21 mouse cellular contexts compared by ENCODE assay signal in genomic region chr8:61444358-61444757, GRCm38 (mm10). TPM values are rescaled to one million over a fixed set of nuclear protein-coding genes. Genes with fewer than 3 reads are reported as not detected.
DNase-seq lines count a peak whose midpoint lies in the region; ATAC-seq and TF ChIP-seq lines count a peak whose summit lies in the region.
"Had no signal": no experiment of that assay in that cellular context is flagged by ENCODE, and none has a peak within 500 bp of the region (broad histone marks: within the 10 kb centered on the region; RNA-seq: fewer than 3 reads in every experiment).

No protein-coding gene starts in this region.

- 42% methylated on average over 3 of the region's 3 CpGs for WGBS in hindbrain, embryonic 11.5 days
- WGBS in hindbrain, embryonic 16.5 days, result 23% methylated on average over 3 of the region's 3 CpGs
- 38% methylated on average over 3 of the region's 3 CpGs for whole genome bisulfite sequencing in lung, embryonic 14.5 days
- 20% methylated on average over 3 of the region's 3 CpGs for WGBS in hindbrain, embryonic 14.5 days

- H3K9me3 ChIP-seq in hindbrain, embryonic 11.5 days (ENCODE audit: control insufficient read depth, low read length), result no peaks in the 10 kb centered on the region
- no peaks in the 10 kb centered on the region for H3K9me3 ChIP-seq in hindbrain, embryonic 16.5 days (ENCODE audit: control insufficient read depth, low read length)
- no peaks in the 10 kb centered on the region for H3K9me3 ChIP-seq in lung, embryonic 14.5 days (ENCODE audit: low read depth, low read length)
- no peaks in the 10 kb centered on the region for H3K9me3 ChIP-seq in hindbrain, embryonic 14.5 days (ENCODE audit: control insufficient read depth, low read length)

- TF ChIP-seq CTCF in lung, embryonic 14.5 days (IDR thresholded peaks at IDR 0.05; ENCODE audit: low read depth), result no peak

- H3K27ac ChIP-seq in hindbrain, embryonic 11.5 days (ENCODE audit: low read depth, low read length), result no peak overlapping the region
- no peak overlapping the region for H3K27ac ChIP-seq in hindbrain, embryonic 16.5 days (ENCODE audit: low read depth, low read length)
- H3K27ac ChIP-seq in lung, embryonic 14.5 days (ENCODE audit: low read depth), result no peak overlapping the region
- peak overlapping the region; percentile 24; the same call in 1 of the 2 replicates for H3K27ac ChIP-seq in hindbrain, embryonic 14.5 days
- H3K27ac ChIP-seq: forebrain, embryonic 12.5 days; gastrocnemius, adult 2 months; stomach, postnatal 0 days had no signal

- H3K4me3 ChIP-seq in hindbrain, embryonic 11.5 days (ENCODE audit: low read depth, low read length), result no peak overlapping the region
- H3K4me3 ChIP-seq in hindbrain, embryonic 16.5 days (ENCODE audit: low read length), result no peak overlapping the region
- H3K4me3 ChIP-seq in lung, embryonic 14.5 days (ENCODE audit: low read depth, low read length), result no peak overlapping the region
- no peak overlapping the region for H3K4me3 ChIP-seq in hindbrain, embryonic 14.5 days (replicated peaks; ENCODE audit: low read length)
- H3K4me3 ChIP-seq: forebrain, embryonic 12.5 days; gastrocnemius, adult 2 months; heart, embryonic 12.5 days; megakaryocyte, embryonic 14.5 days; myocyte had no signal

- H3K36me3 ChIP-seq in hindbrain, embryonic 11.5 days (ENCODE audit: control insufficient read depth, insufficient read depth, low read length), result no peaks in the 10 kb centered on the region
- H3K36me3 ChIP-seq in hindbrain, embryonic 16.5 days (ENCODE audit: control insufficient read depth, insufficient read depth, low read length), result no peaks in the 10 kb centered on the region
- H3K36me3 ChIP-seq in lung, embryonic 14.5 days (ENCODE audit: insufficient read depth), result no peaks in the 10 kb centered on the region
- no peaks in the 10 kb centered on the region for H3K36me3 ChIP-seq in hindbrain, embryonic 14.5 days (replicated peaks; ENCODE audit: control insufficient read depth, insufficient read depth)
- H3K36me3 ChIP-seq: forebrain, embryonic 12.5 days; G1E; heart, embryonic 12.5 days had no signal

- H3K4me2 ChIP-seq in hindbrain, embryonic 11.5 days (replicated peaks; ENCODE audit: low read depth, low read length), result no peak overlapping the region
- no peak overlapping the region for H3K4me2 ChIP-seq in hindbrain, embryonic 16.5 days (ENCODE audit: low read length)
- H3K4me2 ChIP-seq in lung, embryonic 14.5 days, result no peak overlapping the region
- H3K4me2 ChIP-seq in hindbrain, embryonic 14.5 days (replicated peaks), result no peak overlapping the region
- H3K4me2 ChIP-seq: forebrain, embryonic 12.5 days; heart, embryonic 12.5 days; liver, embryonic 11.5 days had no signal

- peak; percentile 25; the same call in 1 of the 2 replicates for ATAC-seq in hindbrain, embryonic 11.5 days (ENCODE audit: low FRiP score)
- no peak for ATAC-seq in hindbrain, embryonic 16.5 days
- ATAC-seq in lung, embryonic 14.5 days (ENCODE audit: insufficient read depth), result peak; percentile 71; the same call in 1 of the 2 replicates
- no peak for ATAC-seq in hindbrain, embryonic 14.5 days (ENCODE audit: low FRiP score)
- ATAC-seq: inflammation-experienced regulatory T-cells, adult 6 months had no signal

- DNase-seq in hindbrain, embryonic 11.5 days (ENCODE audit: low spot score), result peak; percentile 23
- peak; percentile 73 for DNase-seq in lung, embryonic 14.5 days
- DNase-seq in lung, postnatal 36 days, result no peak
- DNase-seq in MN1 (ENCODE audit: low spot score), result peak; percentile 63
- DNase-seq in hindbrain, embryonic 14.5 days (ENCODE audit: low spot score), result no peak
- no peak for DNase-seq in cerebellum, adult 18-20 months
- DNase-seq in spleen, adult 18-20 months, result no peak
- DNase-seq: cerebellum, adult 8-10 months; gastrocnemius, adult 2 months; heart, postnatal 14 days; layer of hippocampus, adult 9-11 months; lung, adult 18-20 months had no signal

- no peaks in the 10 kb centered on the region for H3K27me3 ChIP-seq in hindbrain, embryonic 11.5 days (ENCODE audit: control insufficient read depth, insufficient read depth, low read length)
- no peaks in the 10 kb centered on the region for H3K27me3 ChIP-seq in hindbrain, embryonic 16.5 days (replicated peaks; ENCODE audit: control insufficient read depth, insufficient read depth, low read length)
- H3K27me3 ChIP-seq in lung, embryonic 14.5 days (ENCODE audit: insufficient read depth, low read length), result no peaks in the 10 kb centered on the region
- H3K27me3 ChIP-seq in hindbrain, embryonic 14.5 days (ENCODE audit: control insufficient read depth, insufficient read depth, low read length), result no peaks in the 10 kb centered on the region
- H3K27me3 ChIP-seq: forebrain, embryonic 12.5 days; heart, embryonic 12.5 days; megakaryocyte, embryonic 14.5 days had no signal

- H3K9ac ChIP-seq in hindbrain, embryonic 11.5 days (ENCODE audit: low read depth, low read length), result no peak overlapping the region
- no peak overlapping the region for H3K9ac ChIP-seq in hindbrain, embryonic 16.5 days (ENCODE audit: low read depth, low read length)
- no peak overlapping the region for H3K9ac ChIP-seq in lung, embryonic 14.5 days
- no peak overlapping the region for H3K9ac ChIP-seq in hindbrain, embryonic 14.5 days
- H3K9ac ChIP-seq: forebrain, embryonic 12.5 days; heart, embryonic 12.5 days had no signal

- no peaks in the 10 kb centered on the region for H3K4me1 ChIP-seq in hindbrain, embryonic 11.5 days (replicated peaks; ENCODE audit: control insufficient read depth, insufficient read depth, low read length)
- peaks cover 3% of the 10 kb centered on the region for H3K4me1 ChIP-seq in hindbrain, embryonic 16.5 days (ENCODE audit: control insufficient read depth, insufficient read depth, low read depth, low read length)
- H3K4me1 ChIP-seq in lung, embryonic 14.5 days (ENCODE audit: insufficient read depth), result peaks cover 4% of the 10 kb centered on the region; the same call in 1 of the 2 replicates
- H3K4me1 ChIP-seq in hindbrain, embryonic 14.5 days (replicated peaks; ENCODE audit: control insufficient read depth, insufficient read depth, low read length), result peaks cover 11% of the 10 kb centered on the region
- H3K4me1 ChIP-seq: heart, embryonic 12.5 days; megakaryocyte, embryonic 14.5 days had no signal

RNA-seq across cellular contexts. Expression of gene Cbr4, which starts 43.2 kb away (rescaled TPM):
- 29.8 and 31.8 TPM in 2 replicates for polyA plus RNA-seq in hindbrain, embryonic 11.5 days (2014; fragmentation: Nextera tagmentation; extraction: Ambion mirVana)
- polyA plus RNA-seq in hindbrain, embryonic 16.5 days (2015; fragmentation: Nextera tagmentation; extraction: Ambion mirVana), result 19.7 and 21.1 TPM in 2 replicates
- 26.4 and 31.6 TPM in 2 replicates for polyA plus RNA-seq in lung, embryonic 14.5 days (2014; fragmentation: Nextera tagmentation; extraction: Ambion mirVana)
- 16.0 and 22.4 TPM in 2 replicates for polyA plus RNA-seq in hindbrain, embryonic 14.5 days (2014; fragmentation: Nextera tagmentation; extraction: Ambion mirVana)

Comparison
In these comparisons a context has a peak if more than half of its experiments do, and no peak if none do; other contexts are left out.
1. ATAC-seq: peak in hindbrain, embryonic 11.5 days (single experiment) and lung, embryonic 14.5 days (single experiment); none in hindbrain, embryonic 16.5 days (single experiment) and hindbrain, embryonic 14.5 days (single experiment).
2. DNase-seq: peak in hindbrain, embryonic 11.5 days (single experiment), lung, embryonic 14.5 days (single experiment) and MN1 (single experiment); none in lung, postnatal 36 days (single experiment), hindbrain, embryonic 14.5 days (single experiment), cerebellum, adult 18-20 months (0 of 2) and spleen, adult 18-20 months (0 of 2).